Comparison of ENCODE assay signal across 11 mouse cellular contexts in the genomic region with DNA sequence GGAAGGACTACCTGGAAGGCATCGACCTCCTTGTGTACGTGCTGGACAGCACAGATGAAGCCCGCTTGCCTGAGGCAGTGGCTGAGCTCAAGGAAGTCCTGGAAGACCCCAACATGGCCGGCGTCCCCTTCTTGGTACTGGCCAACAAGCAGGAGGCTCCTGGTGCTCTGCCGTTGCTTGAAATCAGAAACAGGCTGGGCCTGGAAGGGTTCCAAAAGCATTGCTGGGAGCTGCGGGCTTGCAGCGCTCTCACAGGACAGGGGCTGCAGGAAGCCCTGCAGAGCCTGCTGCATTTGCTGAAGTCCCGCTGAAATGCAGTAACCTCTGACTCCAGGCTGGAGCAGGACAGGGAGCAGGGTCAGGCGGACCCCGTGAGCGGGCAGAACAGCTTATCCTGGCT. TPM values are rescaled to one million over a fixed set of nuclear protein-coding genes. Genes with fewer than 3 reads are reported as not detected.
DNase-seq lines count a peak whose midpoint lies in the region; TF ChIP-seq lines count a peak whose summit lies in the region.
"Had no signal": no experiment of that assay in that cellular context is flagged by ENCODE, and none has a peak within 500 bp of the region (broad histone marks: within the 10 kb centered on the region; RNA-seq: fewer than 3 reads in every experiment).

No protein-coding gene starts in this region.

- no peak overlapping the region for H3K27ac ChIP-seq in MEL (ENCODE audit: control insufficient read depth, low read depth, low read length)

- H3K79me2 ChIP-seq in MEL (ENCODE audit: control insufficient read depth, insufficient read depth, low read length, poor library complexity), result no peaks in the 10 kb centered on the region

- TF ChIP-seq CTCF in MEL (IDR thresholded peaks at IDR 0.05 in 2 of 3, conservative IDR thresholded peaks at IDR 0.05 in 1 of 3; ENCODE audit: control insufficient read depth in 1 of 3, insufficient read depth in 1 of 3, low read depth in 2 of 3, low read length in 3 of 3, poor library complexity in 1 of 3, severe bottlenecking in 1 of 3), result no peak

- TF ChIP-seq POLR2A in MEL (IDR thresholded peaks at IDR 0.05; ENCODE audit: control insufficient read depth in 1 of 2, insufficient read depth in 1 of 2, low read depth in 1 of 2, low read length in 2 of 2, poor library complexity in 1 of 2), result no peak

- H3K9me3 ChIP-seq in MEL (replicated peaks; ENCODE audit: insufficient read depth, low read length), result no peaks in the 10 kb centered on the region

- no peak for TF ChIP-seq EP300 in MEL (IDR thresholded peaks at IDR 0.05; ENCODE audit: low read depth in 1 of 2, low read length in 2 of 2)

- H3K4me1 ChIP-seq in MEL (ENCODE audit: control insufficient read depth in 1 of 2, insufficient read depth in 2 of 2, low read length in 2 of 2), result peaks cover 0 to 19% of the 10 kb centered on the region in 2 experiments; a peak in 3 of 4 replicates

- no peak for TF ChIP-seq RAD21 in MEL (IDR thresholded peaks at IDR 0.05; ENCODE audit: low read depth, low read length)

- H3K36me3 ChIP-seq in MEL (ENCODE audit: control insufficient read depth in 1 of 2, insufficient read depth in 2 of 2, low read length in 2 of 2), result peaks cover 0 to 6% of the 10 kb centered on the region in 2 experiments; a peak in 1 of 4 replicates

- DNase-seq in cerebellum, postnatal 14 days, result peak; percentile 22 to 32
- no peak for DNase-seq in cerebellum, adult 9-11 months
- DNase-seq in kidney, postnatal 10 days, result peak; percentile 47
- no peak for DNase-seq in kidney, adult 9 months
- DNase-seq in MEL (ENCODE audit: low read depth, low spot score), result peak; percentile 63
- DNase-seq in liver, result peak; percentile 23
- DNase-seq in ovary, adult 18-20 months (ENCODE audit: low spot score), result no peak
- no peak for DNase-seq in natural killer cell, adult 2 months (ENCODE audit: low spot score in 2 of 2)
- DNase-seq: layer of hippocampus, adult 9-11 months had no signal

- no peaks in the 10 kb centered on the region for H3K27me3 ChIP-seq in MEL (ENCODE audit: control insufficient read depth in 1 of 2, insufficient read depth in 2 of 2, low read length in 2 of 2)

- H3K9ac ChIP-seq in MEL (ENCODE audit: control insufficient read depth, low read depth, low read length, poor library complexity, severe bottlenecking), result peak overlapping the region; percentile 35

- peak overlapping the region in 1 of 2 experiments; percentile 38; a peak in 2 of 4 replicates for H3K4me3 ChIP-seq in MEL (ENCODE audit: control insufficient read depth in 1 of 2, insufficient read depth in 1 of 2, low read depth in 2 of 2, low read length in 2 of 2)

TF ChIP-seq in MEL, 35 proteins besides CTCF, POLR2A, EP300 and RAD21:
- TF ChIP-seq ZMIZ1 (IDR thresholded peaks at IDR 0.05; ENCODE audit: low read depth, low read length), result no peak
- no peak for TF ChIP-seq SMC3 (IDR thresholded peaks at IDR 0.05; ENCODE audit: low read depth, low read length)
- TF ChIP-seq UBTF (IDR thresholded peaks at IDR 0.05; ENCODE audit: borderline replicate concordance, insufficient read depth, low read depth, low read length), result no peak
- no peak for TF ChIP-seq SIN3A (IDR thresholded peaks at IDR 0.05; ENCODE audit: low read length)
TF ChIP-seq in MEL: peak in this region for 0.

RNA-seq across cellular contexts. Expression of a gene that starts 1.4 kb away (rescaled TPM):
- 0.12 and 0.16 TPM in 2 replicates for total RNA-seq in MEL (2012; rRNA removed)
- polyA plus RNA-seq in MEL (2012; ENCODE audit: insufficient read depth in 1 of 2, insufficient read length in 2 of 2, low read depth in 1 of 2, low replicate concordance in 2 of 2, missing spikeins in 1 of 2), result under 1 TPM in 1 of 2 experiments, not detected in 1; 0.68 TPM
- polyA plus RNA-seq: C2C12 had no signal

RNA-seq across cellular contexts. Expression of a gene that starts 49.3 kb away (rescaled TPM):
- total RNA-seq in MEL (2012; rRNA removed), result 1.0 and 1.2 TPM in 2 replicates
- 10 to 100 TPM in 1 of 2 experiments, 1 to 10 TPM in 1; 3.4 to 14.3 TPM for polyA plus RNA-seq in MEL (2012; ENCODE audit: insufficient read depth in 1 of 2, insufficient read length in 2 of 2, low read depth in 1 of 2, low replicate concordance in 2 of 2, missing spikeins in 1 of 2)

RNA-seq across cellular contexts. Expression of a gene that starts 52.7 kb away (rescaled TPM):
- not detected in 2 replicates for total RNA-seq in MEL (2012; rRNA removed)
- not detected for polyA plus RNA-seq in MEL (2012; ENCODE audit: insufficient read depth in 1 of 2, insufficient read length in 2 of 2, low read depth in 1 of 2, low replicate concordance in 2 of 2, missing spikeins in 1 of 2)
- polyA plus RNA-seq: activated CD4-positive, CD25-positive, alpha-beta regulatory T cell, adult 4 months had no signal

Comparison
In these comparisons a context has a peak if more than half of its experiments do, and no peak if none do; other contexts are left out.
1. DNase-seq: peak in cerebellum, postnatal 14 days (2 of 2), kidney, postnatal 10 days (single experiment), MEL (single experiment) and liver (single experiment); none in cerebellum, adult 9-11 months (single experiment), kidney, adult 9 months (single experiment), ovary, adult 18-20 months (single experiment) and natural killer cell, adult 2 months (0 of 2).